Mouse (Mus musculus): ENCODE measurements at regions not wholly inside any gene's neighbourhood (a gene's known extent, or its start where the extent isn't known, plus 50 kb on each side); places are given as distances from the start of the nearest gene placed in this dataset.

- in situ Hi-C loops (cut with MboI; ENCODE audit: unreplicated experiment in 2 of 2), result no loop called here
These were observed 539.2 kb downstream of the Gm19410 start for GRCm38 (mm10) chr8:36304809-36305208.

GRCm38 (mm10) chr8:36306336-36306735 is 540.7 kb downstream of the Gm19410 start:
- in situ Hi-C loops (cut with MboI; ENCODE audit: unreplicated experiment in 2 of 2), result no loop called here

GRCm38 (mm10) chr8:36307496-36307895 is 541.9 kb downstream of the Gm19410 start:
- in situ Hi-C loops (cut with MboI; ENCODE audit: unreplicated experiment in 2 of 2), result no loop called here

GRCm38 (mm10) chr8:36308056-36308455 is 542.5 kb downstream of the Gm19410 start:
- in situ Hi-C loops (cut with MboI; ENCODE audit: unreplicated experiment in 2 of 2), result no loop called here

GRCm38 (mm10) chr8:36309326-36309725 is 543.7 kb downstream of the Gm19410 start:
- in situ Hi-C loops (cut with MboI; ENCODE audit: unreplicated experiment in 2 of 2), result no loop called here

GRCm38 (mm10) chr8:36309952-36310351 is 544.4 kb downstream of the Gm19410 start:
- in situ Hi-C loops (cut with MboI; ENCODE audit: unreplicated experiment in 2 of 2), result no loop called here

- in situ Hi-C loops (cut with MboI; ENCODE audit: unreplicated experiment in 2 of 2), result no loop called here
These were observed 546.1 kb downstream of the Gm19410 start for GRCm38 (mm10) chr8:36311734-36312133.

GRCm38 (mm10) chr8:36312963-36313362 is 547.4 kb downstream of the Gm19410 start:
- in situ Hi-C loops (cut with MboI; ENCODE audit: unreplicated experiment in 2 of 2), result no loop called here

- in situ Hi-C loops (cut with MboI; ENCODE audit: unreplicated experiment in 2 of 2), result no loop called here
These were observed 552.8 kb downstream of the Gm19410 start for GRCm38 (mm10) chr8:36318396-36318795.

- in situ Hi-C loops (cut with MboI; ENCODE audit: unreplicated experiment in 2 of 2), result no loop called here
These were observed 553.3 kb downstream of the Gm19410 start for GRCm38 (mm10) chr8:36318884-36319283.

- in situ Hi-C loops (cut with MboI; ENCODE audit: unreplicated experiment in 2 of 2), result no loop called here
These were observed 553.8 kb downstream of the Gm19410 start for GRCm38 (mm10) chr8:36319314-36319959.

GRCm38 (mm10) chr8:36322125-36322524 is 556.5 kb downstream of the Gm19410 start:
- in situ Hi-C loops (cut with MboI; ENCODE audit: unreplicated experiment in 2 of 2), result no loop called here

GRCm38 (mm10) chr8:36322578-36322977 is 557.0 kb downstream of the Gm19410 start:
- in situ Hi-C loops (cut with MboI; ENCODE audit: unreplicated experiment in 2 of 2), result no loop called here

GRCm38 (mm10) chr8:36338628-36339027 is 573.0 kb downstream of the Gm19410 start:
- in situ Hi-C loops (cut with MboI; ENCODE audit: unreplicated experiment in 2 of 2), result no loop called here

GRCm38 (mm10) chr8:36339449-36339848 is 573.9 kb downstream of the Gm19410 start:
- in situ Hi-C loops (cut with MboI; ENCODE audit: unreplicated experiment in 2 of 2), result no loop called here

GRCm38 (mm10) chr8:36340454-36340853 is 574.9 kb downstream of the Gm19410 start:
- in situ Hi-C loops (cut with MboI; ENCODE audit: unreplicated experiment in 2 of 2), result loop anchor here (10.0 kb wide), 1 partner anchor 616 kb away; no protein-coding TSS in a partner anchor

GRCm38 (mm10) chr8:36341965-36342364 is 576.4 kb downstream of the Gm19410 start:
- in situ Hi-C loops (cut with MboI; ENCODE audit: unreplicated experiment in 2 of 2), result loop anchor here (10.0 kb wide), 1 partner anchor 617 kb away; no protein-coding TSS in a partner anchor

GRCm38 (mm10) chr8:36342650-36343049 is 577.1 kb downstream of the Gm19410 start:
- in situ Hi-C loops (cut with MboI; ENCODE audit: unreplicated experiment in 2 of 2), result loop anchor here (10.0 kb wide), 1 partner anchor 618 kb away; no protein-coding TSS in a partner anchor

- in situ Hi-C loops (cut with MboI; ENCODE audit: unreplicated experiment in 2 of 2), result loop anchor here (5.0 to 10.0 kb wide), 3 partner anchors 145 to 622 kb away; no protein-coding TSS in a partner anchor
These were observed 581.2 kb downstream of the Gm19410 start for GRCm38 (mm10) chr8:36346682-36347324.

GRCm38 (mm10) chr8:36348067-36348466 is 582.5 kb downstream of the Gm19410 start:
- in situ Hi-C loops (cut with MboI; ENCODE audit: unreplicated experiment in 2 of 2), result loop anchor here (5.0 to 10.0 kb wide), 3 partner anchors 146 to 623 kb away; no protein-coding TSS in a partner anchor

GRCm38 (mm10) chr8:36354926-36355325 is 589.3 kb downstream of the Gm19410 start:
- in situ Hi-C loops (cut with MboI; ENCODE audit: unreplicated experiment in 2 of 2), result loop anchor here (5.0 to 25.0 kb wide), 2 partner anchors 482 to 493 kb away; no protein-coding TSS in a partner anchor

- in situ Hi-C loops (cut with MboI; ENCODE audit: unreplicated experiment in 2 of 2), result loop anchor here in 1 of 2 experiments (25.0 kb wide), 1 partner anchor 478 kb away; no protein-coding TSS in a partner anchor
These were observed 593.4 kb downstream of the Gm19410 start for GRCm38 (mm10) chr8:36358998-36359397.

Measured in v-Abl transformed pro-B cells (cell line).